Mouse (Mus musculus): ENCODE measurements around the gene Dusp5. TPM values are rescaled to one million over a fixed set of nuclear protein-coding genes. Genes with fewer than 3 reads are reported as not detected.

Gene Dusp5
- polyA plus RNA-seq, 1 experiment from 2014 or later = 2.6 TPM

- no peak overlapping the region for H3K4me2 ChIP-seq
- peaks cover 34% of the 10 kb centered on the region for H3K27me3 ChIP-seq
- H3K27ac ChIP-seq = no peak overlapping the region
- DNase-seq = no peak
- peaks cover 35% of the 10 kb centered on the region for H3K4me1 ChIP-seq (replicated peaks)
- no peaks in the 10 kb centered on the region for H3K9me3 ChIP-seq (replicated peaks)
- 60% methylated on average over 15 of the region's 15 CpGs for WGBS (ENCODE audit: insufficient replicate concordance)
- no peak for ATAC-seq (ENCODE audit: low read depth)
- H3K4me3 ChIP-seq (replicated peaks) = no peak overlapping the region
- H3K9ac ChIP-seq = no peak overlapping the region
- H3K36me3 ChIP-seq = peaks cover 7% of the 10 kb centered on the region; the same call in 1 of the 2 replicates
Measured at GRCm38 (mm10) chr19:53533810-53534601, 5.1 kb downstream of the Dusp5 start.

DNA sequence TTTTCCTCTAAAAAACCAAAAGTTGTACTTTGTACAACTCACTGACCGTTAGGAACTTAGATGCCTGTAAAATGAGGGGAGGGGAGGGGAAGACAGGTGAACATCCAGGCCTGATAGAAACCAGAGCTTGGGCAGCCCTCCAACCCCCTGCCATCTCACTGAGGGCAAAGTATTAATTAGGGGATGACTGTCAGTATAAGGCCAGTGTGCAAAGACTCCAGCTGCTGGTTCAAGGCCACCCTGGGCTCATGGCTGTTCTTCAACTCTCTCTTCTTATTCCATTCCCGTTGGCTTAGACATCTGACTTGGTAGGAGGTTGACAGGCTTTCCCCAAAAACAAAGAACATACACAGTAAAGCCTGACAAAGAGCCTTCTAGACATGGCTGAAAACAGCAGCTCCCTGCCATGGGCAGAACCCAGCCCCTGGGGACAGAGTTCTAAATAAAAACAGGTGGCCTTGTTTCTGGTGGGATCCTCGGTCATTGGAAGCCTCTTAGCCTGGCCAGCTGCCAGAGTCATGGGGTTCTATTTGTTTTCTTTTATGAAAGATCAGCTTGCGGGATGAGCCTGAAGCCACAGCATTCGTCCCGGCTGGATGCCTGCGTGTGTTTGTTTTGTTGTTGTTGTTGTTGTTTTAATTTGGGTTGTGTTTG is 6.0 kb downstream of the Dusp5 start:
- no peak overlapping the region for H3K4me2 ChIP-seq
- no peak overlapping the region for H3K9ac ChIP-seq
- H3K27ac ChIP-seq = no peak overlapping the region
- no peak for DNase-seq
- 72% methylated on average over 7 of the region's 7 CpGs for WGBS (ENCODE audit: insufficient replicate concordance)
- peaks cover 7% of the 10 kb centered on the region; the same call in 1 of the 2 replicates for H3K36me3 ChIP-seq
- no peak overlapping the region for H3K4me3 ChIP-seq (replicated peaks)
- H3K9me3 ChIP-seq (replicated peaks) = no peaks in the 10 kb centered on the region
- H3K27me3 ChIP-seq = peaks cover 25% of the 10 kb centered on the region
- H3K4me1 ChIP-seq (replicated peaks) = peaks cover 26% of the 10 kb centered on the region
- ATAC-seq (ENCODE audit: low read depth) = no peak

DNA sequence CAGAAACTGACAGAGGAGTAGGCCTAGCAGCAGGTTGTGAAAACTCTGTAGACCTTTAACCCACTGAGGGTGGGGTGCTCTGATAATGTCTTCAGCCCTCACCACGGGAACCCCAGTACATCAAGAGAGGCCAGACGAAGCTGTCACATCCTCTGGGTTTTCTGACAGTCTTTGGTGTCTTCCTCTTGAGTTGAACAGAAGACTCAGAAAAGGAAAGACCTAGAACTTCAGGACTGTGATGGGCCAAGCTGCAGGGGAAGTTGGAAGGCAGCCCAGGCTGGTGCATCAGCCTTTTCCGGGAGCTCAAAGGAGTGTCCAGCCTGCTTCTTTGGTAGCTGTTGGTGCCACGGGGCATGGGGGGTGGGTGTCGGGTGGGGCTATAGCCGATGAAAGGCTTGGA is 6.5 kb downstream of the Dusp5 start:
- ATAC-seq (ENCODE audit: low read depth) (no peak), DNase-seq (no peak)
- peaks cover 21% of the 10 kb centered on the region for H3K4me1 ChIP-seq (replicated peaks)
- H3K9ac ChIP-seq = no peak overlapping the region
- peaks cover 20% of the 10 kb centered on the region for H3K27me3 ChIP-seq
- no peak overlapping the region for H3K4me2 ChIP-seq
- H3K9me3 ChIP-seq (replicated peaks) = no peaks in the 10 kb centered on the region
- no peak overlapping the region for H3K4me3 ChIP-seq (replicated peaks)
- H3K27ac ChIP-seq = no peak overlapping the region
- peaks cover 9% of the 10 kb centered on the region; the same call in 1 of the 2 replicates for H3K36me3 ChIP-seq
- WGBS (ENCODE audit: insufficient replicate concordance) = 49% methylated on average over 6 of the region's 6 CpGs

DNA sequence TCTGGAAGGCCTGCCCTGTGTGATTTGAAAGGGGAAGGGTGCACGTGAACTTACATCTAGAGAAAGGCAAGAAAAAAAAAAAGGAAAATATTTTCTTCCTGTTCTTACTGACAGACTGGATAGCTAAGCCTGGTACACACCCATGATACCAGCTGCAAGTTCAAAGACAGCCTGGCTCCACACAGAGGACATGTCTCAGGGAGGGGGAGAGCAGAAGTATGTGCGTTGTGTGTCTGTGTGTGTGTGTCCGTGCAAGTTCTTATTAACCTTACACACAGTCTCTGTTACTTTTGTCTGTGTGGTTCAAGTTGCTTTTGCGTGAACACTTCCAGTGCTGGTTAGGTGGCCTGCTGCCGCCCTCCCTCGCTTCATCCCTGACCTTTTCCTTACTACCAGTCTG is 7.3 kb downstream of the Dusp5 start:
- no peak overlapping the region for H3K4me2 ChIP-seq
- no peak overlapping the region for H3K27ac ChIP-seq
- ATAC-seq (ENCODE audit: low read depth) (no peak), DNase-seq (no peak)
- no peaks in the 10 kb centered on the region for H3K9me3 ChIP-seq (replicated peaks)
- 71% methylated on average over 6 of the region's 6 CpGs for WGBS (ENCODE audit: insufficient replicate concordance)
- H3K4me1 ChIP-seq (replicated peaks) = peaks cover 14% of the 10 kb centered on the region
- no peak overlapping the region for H3K9ac ChIP-seq
- peaks cover 12% of the 10 kb centered on the region for H3K27me3 ChIP-seq
- no peak overlapping the region for H3K4me3 ChIP-seq (replicated peaks)
- H3K36me3 ChIP-seq = peaks cover 16% of the 10 kb centered on the region; the same call in 1 of the 2 replicates

DNA sequence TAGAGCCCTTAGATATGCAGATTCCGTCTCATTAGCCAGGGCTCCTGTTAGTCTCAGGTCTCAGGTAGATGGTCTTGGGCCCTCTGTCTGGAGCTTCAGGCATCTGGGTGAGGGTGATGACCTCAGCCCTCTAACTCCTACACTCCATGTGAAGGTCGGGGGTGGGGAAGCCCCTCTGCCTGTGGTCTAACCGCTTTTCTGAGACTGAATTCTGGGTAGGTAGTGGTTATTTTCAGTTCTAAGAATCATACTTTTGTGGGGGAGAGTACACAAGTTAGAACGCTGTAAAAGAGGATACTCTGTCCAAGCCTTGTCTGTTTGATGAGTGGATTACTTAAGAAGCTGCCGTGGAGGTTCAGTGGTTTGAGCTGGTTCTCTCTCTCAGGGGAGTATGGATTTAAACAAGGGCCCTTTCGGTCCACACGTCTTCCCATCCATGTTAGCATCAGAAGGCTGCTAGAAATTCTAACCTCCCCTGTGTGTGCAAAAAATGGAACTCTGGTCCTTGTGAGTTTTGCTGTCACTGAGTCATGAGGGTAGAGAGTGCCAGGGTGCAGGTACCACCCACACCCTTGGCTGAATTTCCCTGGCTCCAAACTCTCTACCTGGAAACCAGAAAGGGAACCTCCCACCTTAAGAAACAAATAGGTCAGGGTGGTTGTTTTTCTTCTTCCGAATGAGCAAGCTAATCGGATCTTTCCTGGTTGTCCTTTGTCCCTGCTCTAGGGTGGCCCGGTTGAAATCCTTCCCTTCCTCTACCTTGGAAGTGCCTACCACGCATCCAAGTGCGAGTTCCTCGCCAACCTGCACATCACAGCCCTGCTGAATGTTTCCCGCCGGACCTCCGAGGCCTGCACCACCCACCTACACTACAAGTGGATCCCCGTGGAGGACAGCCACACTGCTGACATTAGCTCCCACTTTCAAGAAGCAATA is 8.1 kb downstream of the Dusp5 start:
- DNase-seq (no peak), ATAC-seq (ENCODE audit: low read depth) (no peak)
- Histone ChIP-seq H3K36me3 (peaks cover 18% of the 10 kb centered on the region; the same call in 1 of the 2 replicates), H3K27ac (no peak overlapping the region), H3K4me1 (replicated peaks) (0 out of 2 replicates have a peak, but pooled peaks cover 7% of the 10 kb centered on the region), H3K9ac (no peak overlapping the region), H3K27me3 (peaks cover 4% of the 10 kb centered on the region), H3K9me3 (replicated peaks) (no peaks in the 10 kb centered on the region), H3K4me3 (replicated peaks) (no peak overlapping the region), H3K4me2 (no peak overlapping the region)
- 64% methylated on average over 17 of the region's 17 CpGs for WGBS (ENCODE audit: insufficient replicate concordance)

DNA sequence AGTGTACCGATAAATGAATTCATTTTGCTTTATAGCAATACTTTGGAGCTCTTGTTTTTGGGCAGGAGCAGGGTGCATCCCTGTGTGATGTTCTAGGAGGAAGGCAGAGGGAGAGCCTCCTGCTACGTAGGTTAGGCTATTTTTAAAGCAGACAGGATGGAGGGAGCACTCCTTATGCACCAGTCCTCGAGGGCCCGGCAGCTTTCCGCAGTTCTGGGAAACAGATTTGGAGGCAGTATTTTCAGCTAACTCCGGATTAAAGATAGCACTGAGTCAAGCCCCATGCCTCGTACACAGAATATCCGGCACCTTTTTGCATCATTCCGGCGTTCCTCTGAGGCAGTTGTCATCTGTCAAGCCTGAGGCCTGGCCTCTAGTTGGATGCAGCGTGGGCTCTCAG is 9.1 kb downstream of the Dusp5 start:
- H3K27ac ChIP-seq = no peak overlapping the region
- no peak overlapping the region for H3K4me3 ChIP-seq (replicated peaks)
- no peak overlapping the region for H3K9ac ChIP-seq
- H3K27me3 ChIP-seq = no peaks in the 10 kb centered on the region
- WGBS (ENCODE audit: insufficient replicate concordance) = 72% methylated on average over 11 of the region's 11 CpGs
- H3K9me3 ChIP-seq (replicated peaks) = no peaks in the 10 kb centered on the region
- ATAC-seq (ENCODE audit: low read depth) = no peak
- no peak for DNase-seq
- H3K4me1 ChIP-seq (replicated peaks) = 0 out of 2 replicates have a peak, but pooled peaks cover 7% of the 10 kb centered on the region
- peaks cover 18% of the 10 kb centered on the region; the same call in 1 of the 2 replicates for H3K36me3 ChIP-seq
- no peak overlapping the region for H3K4me2 ChIP-seq

DNA sequence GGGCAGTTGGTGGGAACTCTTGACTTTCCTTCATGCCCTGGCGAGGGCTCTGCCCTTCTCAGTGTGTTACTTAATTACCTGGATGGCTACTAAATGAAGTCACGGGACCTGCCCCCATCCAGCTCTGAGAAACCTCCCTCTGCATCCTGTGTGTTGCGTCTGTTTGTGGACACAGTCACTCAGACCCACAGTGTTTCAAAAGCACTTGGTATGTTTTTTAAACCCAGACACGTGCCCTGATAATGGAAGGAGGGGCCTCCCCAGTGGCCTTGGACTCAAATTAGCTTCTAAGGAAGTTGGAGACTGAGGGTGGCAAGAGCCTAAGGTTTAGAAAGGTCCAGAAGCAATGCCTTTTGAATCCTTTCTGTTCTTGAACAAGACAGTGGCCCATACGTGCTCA is 9.9 kb downstream of the Dusp5 start:
- no peak overlapping the region for H3K27ac ChIP-seq
- no peaks in the 10 kb centered on the region for H3K9me3 ChIP-seq (replicated peaks)
- peaks cover 18% of the 10 kb centered on the region; the same call in 1 of the 2 replicates for H3K36me3 ChIP-seq
- ATAC-seq (ENCODE audit: low read depth) (no peak), DNase-seq (no peak)
- no peaks in the 10 kb centered on the region for H3K27me3 ChIP-seq
- no peak overlapping the region for H3K4me2 ChIP-seq
- H3K9ac ChIP-seq = no peak overlapping the region
- no peak overlapping the region for H3K4me3 ChIP-seq (replicated peaks)
- 53% methylated on average over 5 of the region's 5 CpGs for WGBS (ENCODE audit: insufficient replicate concordance)
- H3K4me1 ChIP-seq (replicated peaks) = 0 out of 2 replicates have a peak, but pooled peaks cover 7% of the 10 kb centered on the region

DNA sequence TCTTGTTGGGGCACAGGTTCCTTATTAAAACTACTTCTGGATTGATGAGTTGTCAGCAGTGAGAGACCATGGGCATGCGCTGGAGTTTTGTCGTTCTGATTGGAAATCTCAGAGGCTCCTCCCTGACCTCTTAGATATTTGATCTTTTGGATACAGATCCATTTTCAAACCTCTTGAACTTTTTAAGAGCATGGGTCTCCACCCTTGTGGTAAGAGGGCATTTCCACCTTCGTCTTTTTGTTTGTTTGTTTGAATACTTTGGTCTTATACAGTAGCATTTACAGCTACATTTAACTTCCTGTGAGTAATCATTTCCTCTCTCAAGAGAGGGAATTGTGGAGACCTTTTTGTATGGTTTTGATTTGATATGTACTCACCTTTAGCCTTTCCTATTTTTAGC is 10.4 kb downstream of the Dusp5 start:
- 69% methylated on average over 3 of the region's 3 CpGs for WGBS (ENCODE audit: insufficient replicate concordance)
- no peak overlapping the region for H3K4me2 ChIP-seq
- H3K4me1 ChIP-seq (replicated peaks) = 0 out of 2 replicates have a peak, but pooled peaks cover 7% of the 10 kb centered on the region
- H3K27ac ChIP-seq = no peak overlapping the region
- no peaks in the 10 kb centered on the region for H3K9me3 ChIP-seq (replicated peaks)
- H3K27me3 ChIP-seq = no peaks in the 10 kb centered on the region
- no peak overlapping the region for H3K9ac ChIP-seq
- peaks cover 18% of the 10 kb centered on the region; the same call in 1 of the 2 replicates for H3K36me3 ChIP-seq
- ATAC-seq (ENCODE audit: low read depth) (no peak), DNase-seq (no peak)
- no peak overlapping the region for H3K4me3 ChIP-seq (replicated peaks)

DNA sequence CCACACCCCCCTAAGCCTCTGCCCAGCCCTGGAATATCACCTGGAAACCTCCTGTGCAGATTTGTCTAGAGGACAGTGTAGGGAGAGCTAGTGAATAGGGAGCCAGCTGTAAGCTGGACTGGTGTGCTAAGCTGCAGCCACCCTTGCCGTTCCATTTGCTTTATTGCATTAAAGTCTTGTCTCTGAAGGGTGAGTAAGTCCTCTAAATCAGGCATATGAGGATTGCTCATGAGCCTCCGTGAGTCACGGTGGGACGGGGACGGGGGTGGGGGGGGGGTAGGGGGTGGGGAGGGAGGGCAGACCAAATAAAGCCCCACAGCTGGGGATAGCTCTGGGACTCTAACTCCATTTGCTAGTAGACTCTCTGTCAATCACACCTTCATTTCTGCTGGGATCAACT is 14.7 kb downstream of the Dusp5 start:
- DNase-seq (no peak), ATAC-seq (ENCODE audit: low read depth) (no peak)
- peaks cover 11% of the 10 kb centered on the region; the same call in 1 of the 2 replicates for H3K36me3 ChIP-seq
- H3K27ac ChIP-seq = no peak overlapping the region
- H3K4me3 ChIP-seq (replicated peaks) = no peak overlapping the region
- H3K9me3 ChIP-seq (replicated peaks) = no peaks in the 10 kb centered on the region
- WGBS (ENCODE audit: insufficient replicate concordance) = 56% methylated on average over 5 of the region's 5 CpGs
- no peaks in the 10 kb centered on the region for H3K27me3 ChIP-seq
- no peak overlapping the region for H3K4me2 ChIP-seq
- H3K4me1 ChIP-seq (replicated peaks) = no peaks in the 10 kb centered on the region
- H3K9ac ChIP-seq = no peak overlapping the region

- peaks cover 11% of the 10 kb centered on the region; the same call in 1 of the 2 replicates for H3K36me3 ChIP-seq
- H3K9me3 ChIP-seq (replicated peaks) = no peaks in the 10 kb centered on the region
- no peak overlapping the region for H3K4me3 ChIP-seq (replicated peaks)
- no peak overlapping the region for H3K9ac ChIP-seq
- H3K27ac ChIP-seq = no peak overlapping the region
- DNase-seq (no peak), ATAC-seq (ENCODE audit: low read depth) (no peak)
- no peak overlapping the region for H3K4me2 ChIP-seq
- no peaks in the 10 kb centered on the region for H3K27me3 ChIP-seq
- WGBS (ENCODE audit: insufficient replicate concordance) = 40% methylated on average over 4 of the region's 4 CpGs
- no peaks in the 10 kb centered on the region for H3K4me1 ChIP-seq (replicated peaks)
Measured at GRCm38 (mm10) chr19:53544923-53545561, 16.1 kb downstream of the Dusp5 start.

All from liver, embryonic 13.5 days (tissue).